Mouse (Mus musculus) liver, embryonic 14.5 days (tissue): ENCODE results near the gene Tnfrsf23.
"Not testable (repeated sequence)": the region's sequence is repeated elsewhere in the genome, so short reads cannot be mapped to it uniquely, and the experiment has no call there.

Experiments
- CTCF ChIP-seq: IDR thresholded peaks from 2 replicates; pipeline ENCODE4 v1.5.1; 2016; ENCODE audit warnings: antibody characterized with exemption, low read depth, control low read depth
- EP300 ChIP-seq: IDR thresholded peaks from 2 replicates; pipeline ENCODE4 v1.6.1; 2016; ENCODE audit warnings: antibody characterized with exemption, low read depth

DNA sequence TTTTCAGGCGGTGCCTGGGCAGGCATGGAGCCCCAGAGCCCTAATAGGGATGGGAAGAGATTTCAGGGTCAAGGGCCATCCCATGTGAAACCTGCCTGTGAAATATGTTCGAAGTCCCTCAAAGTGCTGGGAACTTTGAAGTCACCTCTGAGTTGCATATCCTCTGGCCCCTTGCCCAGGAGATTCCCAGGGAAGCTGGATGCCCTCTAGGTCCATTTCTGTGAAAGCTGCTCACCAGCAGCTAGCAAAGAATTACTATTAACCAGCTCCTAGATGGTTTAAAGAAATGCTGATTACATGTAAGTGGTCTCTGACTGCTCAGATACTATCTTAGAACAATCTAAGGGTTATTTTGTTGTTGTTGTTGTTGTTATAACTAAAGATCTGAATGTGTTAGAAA, 1.1 kb downstream of the Tnfrsf23 start:
- not testable (repeated sequence) for TF ChIP-seq CTCF, EP300
